Mouse (Mus musculus) intestine, embryonic 14.5 days (tissue): ENCODE measurements around the gene Crtac1. TPM values are rescaled to one million over a fixed set of nuclear protein-coding genes. Genes with fewer than 3 reads are reported as not detected.

Experiments
- ATAC-seq: fragments of 200-750 bp; cut with Nextera tagmentation; replicated peaks from 2 replicates; pipeline ENCODE4 v1.8.0; 2017; ENCODE audit warnings: low read depth, moderate number of reproducible peaks, moderate TSS enrichment, moderate library complexity; ENCODE audit not compliant: low FRiP score, low TSS enrichment
- DNase-seq: peaks from one replicate; pipeline ENCODE4 v3.0.0-alpha.2; 2018; ENCODE audit warnings: low spot score
- H3K27ac ChIP-seq: fragments of 300-500 bp; sonication (generic); 2 replicates; pipeline ENCODE4 v1.5.1; 2014; ENCODE audit warnings: low read depth, mild to moderate bottlenecking, control low read depth
- H3K27me3 ChIP-seq: fragments of 300-500 bp; sonication (generic); replicated peaks from 2 replicates; pipeline ENCODE4 v1.6.1; 2014; ENCODE audit warnings: low read length, control low read depth; ENCODE audit not compliant: control insufficient read depth, insufficient read depth
- H3K36me3 ChIP-seq: fragments of 300-500 bp; sonication (generic); 2 replicates; pipeline ENCODE4 v1.6.1; 2014; ENCODE audit warnings: low read length, control low read depth; ENCODE audit not compliant: control insufficient read depth, insufficient read depth
- H3K4me1 ChIP-seq: fragments of 300-500 bp; sonication (generic); replicated peaks from 2 replicates; pipeline ENCODE4 v1.6.1; 2014; ENCODE audit warnings: low read length, control low read depth, mixed read lengths; ENCODE audit not compliant: control insufficient read depth, insufficient read depth
- H3K4me2 ChIP-seq: fragments of 300-500 bp; sonication (generic); 2 replicates; pipeline ENCODE4 v1.6.1; 2014; ENCODE audit warnings: low read length
- H3K4me3 ChIP-seq: fragments of 300-500 bp; sonication (generic); 2 replicates; pipeline ENCODE4 v1.5.1; 2014; ENCODE audit warnings: low read depth, low read length, control low read depth, mixed read lengths
- H3K9ac ChIP-seq: fragments of 300-500 bp; sonication (generic); 2 replicates; pipeline ENCODE4 v1.6.1; 2014; ENCODE audit warnings: mild to moderate bottlenecking, low read length
- H3K9me3 ChIP-seq: fragments of 300-500 bp; sonication (generic); 2 replicates; pipeline ENCODE4 v1.6.1; 2016; ENCODE audit warnings: low read length, control low read depth; ENCODE audit not compliant: control insufficient read depth
- WGBS: fragments of 180-500 bp; shearing (Covaris S2); extraction: QIAGEN DNeasy Blood & Tissue Kit; methylation state at CpG from one replicate; pipeline ENCODE4 v1.1.7; 2014; 5-methylcytosine and 5-hydroxymethylcytosine counted together
- polyA plus RNA-seq: library from polyadenylated mRNA; unstranded; fragments of >200 nt; fragmentation: Nextera tagmentation; extraction: Ambion mirVana; gene quantifications from 2 replicates; pipeline ENCODE4 v1.2.1, GENCODE M21; 2014

Crtac1 gene
- 4.1 and 5.6 TPM in 2 replicates for polyA plus RNA-seq

DNA sequence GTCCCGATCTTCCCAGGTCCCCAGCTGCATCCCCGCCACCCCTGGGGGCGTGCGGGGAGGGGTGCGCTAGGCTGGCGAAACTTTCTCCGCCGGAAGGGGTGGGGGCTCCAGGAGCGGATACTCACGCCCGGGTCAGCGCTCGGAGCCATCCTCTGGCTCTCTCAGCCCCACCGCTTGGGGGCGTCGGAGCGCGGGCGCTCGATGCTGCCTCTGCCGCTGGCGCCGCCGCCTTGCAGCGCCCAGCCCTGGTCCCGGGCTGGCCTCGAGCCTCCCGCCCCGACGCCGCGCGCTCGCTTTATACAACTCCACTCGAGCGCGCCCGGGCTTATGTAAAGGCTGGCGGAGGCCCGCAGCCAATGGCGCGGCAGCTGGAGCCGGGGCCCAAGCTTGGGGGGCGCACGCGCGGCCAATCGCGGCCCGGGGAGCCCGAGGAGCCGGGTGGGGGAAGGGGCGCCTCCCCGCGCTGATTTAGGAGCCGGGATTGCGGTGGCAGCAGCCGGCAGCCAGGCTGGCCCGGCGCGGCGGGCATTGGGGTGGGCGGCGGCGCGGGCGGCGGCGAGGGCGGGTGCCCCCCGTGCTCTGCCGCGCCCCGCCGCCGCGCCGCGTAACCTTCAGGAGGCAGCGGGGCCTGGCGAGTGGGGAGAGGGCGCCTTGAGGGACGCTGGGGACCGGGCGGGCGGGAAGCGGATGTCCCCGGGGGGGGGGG is at the start of gene Crtac1:
Gene Crtac1 (minus strand): TSS at position 299 of the 706 bp plus-strand sequence.
- ATAC-seq (peak; percentile 90), DNase-seq (peak; percentile 80)
- Histone ChIP-seq H3K4me3 (peak within 1 kb of the TSS; percentile 46), H3K9me3 (no peaks in the 10 kb centered on the region), H3K4me2 (peak within 1 kb of the TSS; percentile 75), H3K27ac (no peak within 1 kb of the TSS), H3K4me1 (0 out of 2 replicates have a peak, but pooled peaks cover 5% of the 10 kb centered on the region), H3K9ac (peak within 1 kb of the TSS; percentile 49), H3K27me3 (peaks cover 63% of the 10 kb centered on the region), H3K36me3 (no peaks in the 10 kb centered on the region)
- 2% methylated on average over 75 of the region's 88 CpGs for WGBS

DNA sequence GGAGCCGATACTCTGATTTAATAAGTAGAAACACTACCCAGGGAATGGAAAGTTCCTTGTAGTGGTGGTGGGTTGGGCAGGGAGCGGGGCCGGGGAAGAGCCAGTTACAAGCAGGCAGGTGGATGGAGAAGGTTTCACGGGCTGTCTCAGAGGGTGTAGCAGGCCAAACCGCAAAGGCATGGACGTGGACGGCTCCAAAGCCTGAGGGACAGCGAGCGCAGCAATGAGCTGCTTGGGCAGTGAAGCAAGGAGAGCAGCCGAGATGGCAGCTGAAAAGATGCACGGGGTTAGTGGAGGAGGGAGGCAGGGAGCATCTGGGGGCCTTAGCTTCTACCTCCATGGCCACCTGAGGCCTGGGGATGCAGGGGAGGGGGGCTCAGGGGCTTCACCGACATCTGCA is 46.7 kb upstream of the Crtac1 start:
- H3K4me3 ChIP-seq, result no peak overlapping the region
- WGBS, result 55% methylated on average over 12 of the region's 12 CpGs
- no peaks in the 10 kb centered on the region for H3K9me3 ChIP-seq
- no peaks in the 10 kb centered on the region for H3K27me3 ChIP-seq
- H3K36me3 ChIP-seq, result no peaks in the 10 kb centered on the region
- no peak for ATAC-seq
- H3K27ac ChIP-seq, result no peak overlapping the region
- H3K4me1 ChIP-seq, result no peaks in the 10 kb centered on the region
- no peak overlapping the region for H3K9ac ChIP-seq
- DNase-seq, result no peak
- H3K4me2 ChIP-seq, result no peak overlapping the region

DNA sequence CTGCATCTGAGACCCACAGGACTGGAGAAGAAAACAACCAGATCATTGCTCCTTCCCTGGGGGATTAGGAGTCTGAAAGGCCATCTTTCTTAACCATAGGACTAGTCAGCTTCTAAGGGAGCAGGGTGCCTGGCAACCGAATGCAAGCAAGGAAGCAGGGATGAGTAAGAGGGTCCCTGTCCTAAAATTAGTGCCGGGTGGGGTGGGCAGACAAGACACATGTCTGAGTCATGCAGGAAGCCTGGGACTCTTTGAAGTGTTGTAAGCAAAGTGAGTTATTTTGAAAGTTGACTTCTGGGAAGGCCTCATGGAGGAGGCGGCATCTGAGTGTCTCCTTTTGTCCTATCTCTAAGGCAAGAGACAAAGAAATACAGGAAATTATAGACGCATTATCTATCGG is 46.2 kb upstream of the Crtac1 start:
- 74% methylated on average over 5 of the region's 5 CpGs for WGBS
- no peak overlapping the region for H3K27ac ChIP-seq
- no peak for DNase-seq
- H3K4me1 ChIP-seq, result no peaks in the 10 kb centered on the region
- H3K27me3 ChIP-seq, result no peaks in the 10 kb centered on the region
- H3K9me3 ChIP-seq, result no peaks in the 10 kb centered on the region
- no peak overlapping the region for H3K4me3 ChIP-seq
- H3K4me2 ChIP-seq, result no peak overlapping the region
- ATAC-seq, result no peak
- no peaks in the 10 kb centered on the region for H3K36me3 ChIP-seq
- H3K9ac ChIP-seq, result no peak overlapping the region

GRCm38 (mm10) chr19:42472831-42473230 is 41.2 kb upstream of the Crtac1 start:
- no peaks in the 10 kb centered on the region for H3K4me1 ChIP-seq
- no peaks in the 10 kb centered on the region for H3K9me3 ChIP-seq
- WGBS, result 27% methylated on average over 11 of the region's 11 CpGs
- H3K36me3 ChIP-seq, result no peaks in the 10 kb centered on the region
- no peak overlapping the region for H3K4me2 ChIP-seq
- DNase-seq, result peak; percentile 80
- no peak for ATAC-seq
- no peaks in the 10 kb centered on the region for H3K27me3 ChIP-seq
- H3K4me3 ChIP-seq, result no peak overlapping the region
- H3K27ac ChIP-seq, result no peak overlapping the region
- no peak overlapping the region for H3K9ac ChIP-seq

DNA sequence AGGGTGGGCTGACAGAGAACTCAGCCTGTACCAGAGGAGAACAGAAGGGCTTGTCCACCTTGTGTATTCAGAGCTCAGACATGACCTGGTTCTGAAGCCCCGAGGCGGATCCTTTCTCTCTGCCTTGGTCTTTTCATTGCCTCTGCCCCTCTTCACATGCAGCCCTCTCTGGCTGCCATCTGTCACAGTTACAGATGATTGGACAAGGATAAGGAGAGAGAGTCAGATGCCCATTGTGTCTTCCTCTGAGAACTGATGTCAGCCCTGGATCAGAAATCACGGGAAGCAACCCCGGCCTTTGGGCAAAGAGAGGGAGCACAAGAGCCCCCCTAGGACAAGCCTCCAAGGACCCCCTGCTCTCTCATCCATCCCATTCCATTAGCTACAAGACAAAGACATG is 40.0 kb upstream of the Crtac1 start:
- H3K36me3 ChIP-seq, result no peaks in the 10 kb centered on the region
- H3K27ac ChIP-seq, result no peak overlapping the region
- H3K27me3 ChIP-seq, result no peaks in the 10 kb centered on the region
- no peaks in the 10 kb centered on the region for H3K4me1 ChIP-seq
- no peak overlapping the region for H3K9ac ChIP-seq
- no peak overlapping the region for H3K4me3 ChIP-seq
- 92% methylated on average over 4 of the region's 4 CpGs for whole genome bisulfite sequencing
- DNase-seq, result no peak
- no peak overlapping the region for H3K4me2 ChIP-seq
- no peak for ATAC-seq
- no peaks in the 10 kb centered on the region for H3K9me3 ChIP-seq

- DNase-seq (no peak), ATAC-seq (no peak)
- Histone ChIP-seq H3K27me3 (no peaks in the 10 kb centered on the region), H3K4me2 (no peak overlapping the region), H3K9me3 (no peaks in the 10 kb centered on the region), H3K27ac (no peak overlapping the region), H3K9ac (no peak overlapping the region), H3K4me1 (0 out of 2 replicates have a peak, but pooled peaks cover 4% of the 10 kb centered on the region), H3K4me3 (no peak overlapping the region), H3K36me3 (no peaks in the 10 kb centered on the region)
- 36% methylated on average over 6 of the region's 6 CpGs for WGBS
These were observed 30.3 kb upstream of the Crtac1 start for GRCm38 (mm10) chr19:42461851-42462250.

- Histone ChIP-seq H3K9me3 (no peaks in the 10 kb centered on the region), H3K4me1 (0 out of 2 replicates have a peak, but pooled peaks cover 4% of the 10 kb centered on the region), H3K4me2 (no peak overlapping the region), H3K4me3 (no peak overlapping the region), H3K9ac (no peak overlapping the region), H3K36me3 (no peaks in the 10 kb centered on the region), H3K27me3 (no peaks in the 10 kb centered on the region), H3K27ac (no peak overlapping the region)
- no peak for DNase-seq
- 21% methylated on average over 9 of the region's 9 CpGs for WGBS
- no peak for ATAC-seq
These were observed 29.8 kb upstream of the Crtac1 start for GRCm38 (mm10) chr19:42461353-42461752.

DNA sequence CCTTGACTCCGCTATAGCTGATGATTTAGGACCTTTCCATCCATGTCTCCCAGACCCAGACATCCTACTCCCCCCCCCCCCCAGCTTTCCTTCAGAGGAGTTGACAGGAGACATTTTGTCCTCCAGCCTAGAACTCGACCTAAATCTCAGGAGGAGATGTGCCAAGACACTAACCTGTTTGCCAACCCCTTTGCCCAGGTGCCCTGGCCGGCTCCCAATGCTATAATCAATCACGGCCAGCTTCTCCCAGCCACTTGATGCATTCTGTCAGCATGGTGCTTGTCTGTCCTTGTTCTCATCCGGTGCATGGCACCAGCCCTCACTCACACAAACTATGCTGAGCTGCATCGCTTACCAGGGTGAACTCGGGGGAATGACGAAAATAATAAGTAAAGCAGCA is 27.9 kb upstream of the Crtac1 start:
- DNase-seq, result no peak
- Histone ChIP-seq H3K9ac (no peak overlapping the region), H3K27me3 (no peaks in the 10 kb centered on the region), H3K4me1 (0 out of 2 replicates have a peak, but pooled peaks cover 4% of the 10 kb centered on the region), H3K9me3 (no peaks in the 10 kb centered on the region), H3K4me3 (no peak overlapping the region), H3K27ac (no peak overlapping the region), H3K36me3 (no peaks in the 10 kb centered on the region), H3K4me2 (no peak overlapping the region)
- WGBS, result 82% methylated on average over 8 of the region's 8 CpGs
- no peak for ATAC-seq
